Mouse (Mus musculus) liver, embryonic 12.5 days (tissue): Measurements from ENCODE around the gene Fam209. TPM values are rescaled to one million over a fixed set of nuclear protein-coding genes. Genes with fewer than 3 reads are reported as not detected.

Experiments used
- ATAC-seq: fragments of 200-750 bp; cut with Nextera tagmentation; 2 replicates; pipeline ENCODE4 v1.8.0; 2017; ENCODE audit warnings: moderate number of reproducible peaks, mild to moderate bottlenecking, moderate library complexity
- H3K27ac ChIP-seq: fragments of 300-500 bp; sonication (generic); 2 replicates; pipeline ENCODE4 v1.5.1; 2016; ENCODE audit warnings: mild to moderate bottlenecking
- H3K27me3 ChIP-seq: fragments of 300-500 bp; sonication (generic); replicated peaks from 2 replicates; pipeline ENCODE4 v1.6.1; 2016; ENCODE audit warnings: mild to moderate bottlenecking, moderate library complexity
- H3K36me3 ChIP-seq: fragments of 300-500 bp; sonication (generic); 2 replicates; pipeline ENCODE4 v1.6.1; 2016; ENCODE audit warnings: mild to moderate bottlenecking, moderate library complexity
- H3K4me1 ChIP-seq: fragments of 300-500 bp; sonication (generic); 2 replicates; pipeline ENCODE4 v1.6.1; 2016
- H3K4me2 ChIP-seq: fragments of 300-500 bp; sonication (generic); 2 replicates; pipeline ENCODE4 v1.6.1; 2016; ENCODE audit warnings: mild to moderate bottlenecking, moderate library complexity
- H3K4me3 ChIP-seq: fragments of 300-500 bp; sonication (generic); 2 replicates; pipeline ENCODE4 v1.5.1; 2016; ENCODE audit warnings: mild to moderate bottlenecking, moderate library complexity
- H3K9ac ChIP-seq: fragments of 300-500 bp; sonication (generic); 2 replicates; pipeline ENCODE4 v1.6.1; 2016; ENCODE audit warnings: mild to moderate bottlenecking, moderate library complexity
- H3K9me3 ChIP-seq: fragments of 300-500 bp; sonication (generic); replicated peaks from 2 replicates; pipeline ENCODE4 v1.6.1; 2016; ENCODE audit warnings: mild to moderate bottlenecking, moderate library complexity
- WGBS: fragments of 180-500 bp; shearing (Covaris S2); methylation state at CpG from one replicate; pipeline ENCODE4 v1.1.7; 2016; ENCODE audit not compliant: insufficient replicate concordance; 5-methylcytosine and 5-hydroxymethylcytosine counted together
- polyA plus RNA-seq: library from polyadenylated mRNA; unstranded; fragments of >200 nt; fragmentation: Nextera tagmentation; extraction: Ambion mirVana; gene quantifications from 2 replicates; pipeline ENCODE4 v1.2.1, GENCODE M21; 2016

The Fam209 gene
- polyA plus RNA-seq, 1 experiment from 2014 or later = not detected

DNA sequence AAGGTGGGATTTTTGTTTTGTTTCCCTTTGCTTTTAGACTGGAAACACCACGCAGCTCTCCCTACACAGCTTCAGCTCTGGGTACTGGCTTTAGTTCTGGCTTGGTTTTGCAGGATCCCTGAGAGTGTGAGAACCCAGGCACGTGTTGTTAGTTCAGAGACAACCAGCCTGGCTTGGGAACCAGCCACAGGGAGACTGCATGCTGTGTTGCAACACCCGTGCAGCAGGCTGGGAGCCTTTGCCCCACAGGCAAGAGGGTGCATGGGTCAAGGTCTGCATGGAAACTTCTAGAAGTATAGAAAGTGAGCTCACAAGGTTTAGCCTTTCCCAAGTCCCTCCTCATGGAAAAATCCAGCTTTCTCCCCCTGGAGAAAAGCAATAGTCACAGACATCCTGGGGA lies 38.6 kb downstream of the Fam209 start:
- Histone ChIP-seq H3K4me3 (no peak overlapping the region), H3K4me2 (no peak overlapping the region), H3K27ac (no peak overlapping the region), H3K27me3 (peaks cover 17% of the 10 kb centered on the region; the same call in 1 of the 2 replicates), H3K9me3 (no peaks in the 10 kb centered on the region), H3K9ac (no peak overlapping the region), H3K36me3 (no peaks in the 10 kb centered on the region), H3K4me1 (no peaks in the 10 kb centered on the region)
- 26% methylated on average over 3 of the region's 3 CpGs for WGBS
- 0 out of 2 replicates have a peak, but pooled peaks have one; percentile 18 for ATAC-seq

DNA sequence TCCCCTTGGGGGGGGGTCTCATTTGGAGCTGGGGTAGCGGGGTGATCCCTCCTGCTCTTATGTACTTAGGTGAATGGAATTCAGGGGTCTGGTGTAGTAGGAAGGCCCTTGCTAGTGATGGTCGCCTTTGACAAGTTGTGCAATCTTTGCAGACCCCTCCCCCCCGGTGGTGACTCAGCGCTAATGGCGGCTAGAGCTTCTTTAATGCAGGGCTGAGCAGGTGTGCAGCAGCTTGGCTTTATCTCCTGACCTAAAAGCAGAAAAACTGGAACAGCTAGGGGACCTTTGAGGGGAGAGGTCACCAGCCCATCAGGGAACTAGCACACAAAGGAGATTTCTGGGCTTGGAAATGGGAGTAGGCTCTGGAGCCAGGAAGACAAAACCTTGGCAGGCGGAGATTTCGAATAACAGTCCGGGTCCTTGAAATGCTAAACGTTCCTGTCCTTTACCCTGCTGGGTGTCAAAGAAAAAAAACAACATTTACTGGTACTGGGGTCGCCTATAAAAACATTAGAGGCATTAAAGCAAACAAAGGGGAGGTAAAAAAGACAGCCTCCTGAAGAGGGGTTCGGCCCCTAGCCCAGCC lies 44.2 kb downstream of the Fam209 start:
- WGBS = 32% methylated on average over 11 of the region's 11 CpGs
- Histone ChIP-seq H3K4me2 (no peak overlapping the region), H3K4me1 (no peaks in the 10 kb centered on the region), H3K36me3 (no peaks in the 10 kb centered on the region), H3K9me3 (no peaks in the 10 kb centered on the region), H3K9ac (no peak overlapping the region), H3K27me3 (peaks cover 42% of the 10 kb centered on the region), H3K27ac (no peak overlapping the region), H3K4me3 (no peak overlapping the region)
- ATAC-seq = no peak

DNA sequence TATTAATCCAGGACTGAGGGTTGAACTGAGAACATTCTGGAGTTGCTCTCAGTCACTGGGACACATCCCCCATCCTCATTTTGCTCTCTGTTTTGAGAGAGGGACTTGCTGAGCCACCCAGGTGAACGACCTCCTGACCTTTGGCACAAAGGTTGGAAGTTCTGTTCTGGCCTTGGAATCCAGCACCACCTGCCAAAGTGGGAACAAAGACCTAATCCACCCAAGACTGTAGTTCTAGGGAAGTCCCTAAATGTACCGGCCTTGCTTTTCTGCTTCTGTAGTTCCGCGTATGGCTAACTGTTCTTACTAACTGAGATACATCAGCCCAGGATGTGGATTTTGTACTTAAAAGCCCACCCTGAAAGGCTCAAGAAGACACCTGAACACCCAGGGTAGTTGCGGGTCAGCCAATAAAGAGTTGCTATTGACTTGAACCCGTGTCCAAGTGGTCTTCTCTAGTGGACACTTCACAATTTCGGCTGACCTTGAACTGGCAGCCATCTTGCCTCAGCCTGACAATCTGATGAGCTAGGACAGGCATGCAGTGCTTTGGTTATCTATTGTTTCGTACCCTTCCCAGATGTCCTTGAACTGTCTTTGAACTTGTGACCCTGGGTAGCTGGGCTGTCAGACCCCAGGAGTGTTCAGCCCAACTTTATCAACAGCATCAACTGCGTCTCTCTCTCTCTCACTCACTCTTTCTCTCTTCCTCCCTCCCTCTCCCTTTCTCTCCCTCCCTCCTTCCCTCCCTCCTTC lies 48.5 kb downstream of the Fam209 start:
- no peak overlapping the region for H3K4me2 ChIP-seq
- no peak overlapping the region for H3K4me3 ChIP-seq
- ATAC-seq = no peak
- no peaks in the 10 kb centered on the region for H3K36me3 ChIP-seq
- H3K9ac ChIP-seq = no peak overlapping the region
- H3K9me3 ChIP-seq = no peaks in the 10 kb centered on the region
- H3K27me3 ChIP-seq = peaks cover 31% of the 10 kb centered on the region
- 65% methylated on average over 9 of the region's 9 CpGs for WGBS
- no peaks in the 10 kb centered on the region for H3K4me1 ChIP-seq
- H3K27ac ChIP-seq = no peak overlapping the region

DNA sequence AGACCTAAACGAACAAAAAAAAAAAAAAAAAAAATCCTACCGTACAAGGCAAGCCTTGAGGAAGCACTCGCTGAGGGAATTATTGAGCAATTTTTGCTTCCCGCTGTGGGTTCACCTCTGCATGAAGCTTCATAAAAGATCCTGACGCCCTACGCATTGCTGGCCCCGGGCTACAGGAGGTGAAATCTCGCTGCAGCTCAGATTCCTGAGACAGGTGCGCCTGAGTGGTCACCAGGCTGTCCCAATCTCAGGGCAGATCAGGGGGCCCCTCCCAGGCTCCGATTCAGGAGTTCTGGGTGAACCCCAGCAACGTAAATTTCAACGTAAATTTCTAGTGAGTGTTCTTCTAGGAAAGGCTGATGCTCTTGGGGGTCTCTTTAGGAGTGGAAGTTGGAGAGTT lies 50.2 kb downstream of the Fam209 start:
- no peaks in the 10 kb centered on the region for H3K4me1 ChIP-seq
- WGBS = 68% methylated on average over 11 of the region's 12 CpGs
- H3K4me2 ChIP-seq = no peak overlapping the region
- H3K27ac ChIP-seq = no peak overlapping the region
- ATAC-seq = no peak
- H3K27me3 ChIP-seq = peaks cover 19% of the 10 kb centered on the region
- no peaks in the 10 kb centered on the region for H3K9me3 ChIP-seq
- no peak overlapping the region for H3K4me3 ChIP-seq
- H3K36me3 ChIP-seq = no peaks in the 10 kb centered on the region
- no peak overlapping the region for H3K9ac ChIP-seq

Other genes starting within 250 kb of the Fam209 start
- 0.05 and 0.12 TPM in 2 replicates for gene Mc3r, start 224.0 kb upstream of the Fam209 start, polyA plus RNA-seq
- 128 and 138 TPM in 2 replicates for gene Fam210b, start 127.0 kb upstream of the Fam209 start, polyA plus RNA-seq
- gene Aurka, start 102.0 kb upstream of the Fam209 start, polyA plus RNA-seq = 173 and 177 TPM in 2 replicates
- gene Cstf1, start 101.8 kb upstream of the Fam209 start, polyA plus RNA-seq = 39.7 and 42.0 TPM in 2 replicates
- gene Cass4, start 78.7 kb upstream of the Fam209 start, polyA plus RNA-seq = 1.1 and 1.4 TPM in 2 replicates
- 55.6 and 59.2 TPM in 2 replicates for gene Rtf2, start 32.0 kb upstream of the Fam209 start, polyA plus RNA-seq
- gene Gcnt7, start 13.9 kb upstream of the Fam209 start, polyA plus RNA-seq = 0.98 and 1.1 TPM in 2 replicates
- not detected in 2 replicates for gene Tfap2c, start 77.1 kb downstream of the Fam209 start, polyA plus RNA-seq